In the genomic region with DNA sequence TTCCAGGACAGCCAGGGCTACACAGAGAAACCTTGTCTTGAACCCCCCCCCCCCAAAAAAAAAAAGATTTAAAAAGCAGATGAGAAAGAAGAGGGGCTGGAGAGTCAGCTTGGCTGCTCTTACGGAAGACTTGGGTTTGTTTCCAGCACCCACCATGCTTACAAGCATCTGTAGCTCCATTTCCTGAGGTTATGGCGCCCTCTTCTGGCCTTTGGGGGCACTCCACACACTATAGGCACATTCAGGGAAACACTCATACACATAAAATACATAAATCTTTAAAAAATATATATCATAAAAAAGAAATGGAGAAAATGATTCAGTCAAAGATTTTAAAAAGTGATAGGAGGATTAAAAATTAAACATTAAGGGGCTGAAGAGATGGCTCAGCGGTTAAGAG, we compare ENCODE assay signal across 15 mouse cellular contexts. TPM values are rescaled to one million over a fixed set of nuclear protein-coding genes. Genes with fewer than 3 reads are reported as not detected.
DNase-seq lines count a peak whose midpoint lies in the region; ATAC-seq and TF ChIP-seq lines count a peak whose summit lies in the region.
"Had no signal": no experiment of that assay in that cellular context is flagged by ENCODE, and none has a peak within 500 bp of the region (broad histone marks: within the 10 kb centered on the region; RNA-seq: fewer than 3 reads in every experiment).

No protein-coding gene starts in this region.

- no peak for ATAC-seq in CD4-positive, CD25-positive, alpha-beta regulatory T cell, adult 4 months
- ATAC-seq in frontal cortex, adult (ENCODE audit: low TSS enrichment) = no peak
- ATAC-seq in cerebellum, adult (ENCODE audit: insufficient number of reproducible peaks, low FRiP score, low TSS enrichment) = no peak

- no peak overlapping the region for H3K4me3 ChIP-seq in left cerebral cortex, adult 2 months
- H3K4me3 ChIP-seq: embryonic facial prominence, embryonic 12.5 days; forebrain, embryonic 12.5 days; midbrain, embryonic 10.5 days had no signal

- no peak overlapping the region for H3K27ac ChIP-seq in left cerebral cortex, adult 2 months
- H3K27ac ChIP-seq: embryonic facial prominence, embryonic 12.5 days; forebrain, embryonic 12.5 days; midbrain, embryonic 10.5 days had no signal

- intact Hi-C loops in left cerebral cortex, adult 2 months (cut with DNase I) = no loop called here
- intact Hi-C loops in left cerebral cortex, postnatal 14 days (cut with DNase I) = no loop called here

- DNase-seq in CD4-positive, CD25-positive, alpha-beta regulatory T cell, adult 2 months (ENCODE audit: low read depth, low spot score) = peak; percentile 52
- no peak for DNase-seq in left cerebral cortex, adult 2 months (ENCODE audit: extremely low spot score in 1 of 2, low spot score in 2 of 2)
- DNase-seq in left cerebral cortex, postnatal 14 days (ENCODE audit: low spot score in 2 of 2) = no peak
- DNase-seq in B cell, adult 2 months = peak; percentile 43 to 46
- DNase-seq in induced T-regulatory cell, adult 2 months (ENCODE audit: low read depth) = peak; percentile 64
- DNase-seq: adrenal gland, postnatal 25 days; cerebellum, postnatal 10 days; gastrocnemius, postnatal 36 days; lung, adult 18-20 months had no signal

- peak; percentile 23 for TF ChIP-seq CTCF in left cerebral cortex, adult 2 months (IDR thresholded peaks at IDR 0.05)

RNA-seq across cellular contexts. Expression of gene Fbxw11, which starts 9.0 kb away (rescaled TPM):
- 10 to 100 TPM; 20.0 to 20.6 TPM for polyA plus RNA-seq in CD4-positive, CD25-positive, alpha-beta regulatory T cell, adult 4 months (2017; shearing (Covaris generic))
- 100 to 1,000 TPM; 122 to 125 TPM for total RNA-seq in left cerebral cortex, adult 2 months (2021)
- total RNA-seq in left cerebral cortex, postnatal 14 days (2021) = 100 to 1,000 TPM; 111 to 120 TPM

Comparison
In these comparisons a context has a peak if more than half of its experiments do, and no peak if none do; other contexts are left out.
1. DNase-seq: peak in CD4-positive, CD25-positive, alpha-beta regulatory T cell, adult 2 months (single experiment), B cell, adult 2 months (2 of 2) and induced T-regulatory cell, adult 2 months (single experiment); none in left cerebral cortex, adult 2 months (0 of 2) and left cerebral cortex, postnatal 14 days (0 of 2).